Mouse (Mus musculus) heart, embryonic 14.5 days (tissue): ENCODE measurements around the gene Galnt7. TPM values are rescaled to one million over a fixed set of nuclear protein-coding genes. Genes with fewer than 3 reads are reported as not detected.

Experiments
- ATAC-seq: fragments of 200-750 bp; cut with Nextera tagmentation; 2 replicates; pipeline ENCODE4 v1.8.0; 2017; ENCODE audit warnings: low read depth, moderate TSS enrichment; ENCODE audit not compliant: insufficient number of reproducible peaks, insufficient read depth, low FRiP score
- H3K27ac ChIP-seq, 2 experiments: fragments of 200-500 bp in 1 of 2; fragments of 300-500 bp in 1 of 2; sonication (generic) in 1 of 2; replicated peaks in 1 of 2; 2 replicates each; pipeline ENCODE4 v1.5.1; 2012 to 2014; ENCODE audit warnings: low read depth in 2 of 2, low read length in 2 of 2, control low read depth in 1 of 2, mild to moderate bottlenecking in 1 of 2, mixed read lengths in 1 of 2; ENCODE audit not compliant: control insufficient read depth in 1 of 2, insufficient read depth in 1 of 2
- H3K27me3 ChIP-seq: fragments of 300-500 bp; sonication (generic); 2 replicates; pipeline ENCODE4 v1.6.1; 2014; ENCODE audit warnings: mild to moderate bottlenecking, low read length, control low read depth; ENCODE audit not compliant: control insufficient read depth, insufficient read depth
- H3K36me3 ChIP-seq: fragments of 300-500 bp; sonication (generic); 2 replicates; pipeline ENCODE4 v1.6.1; 2014; ENCODE audit warnings: mild to moderate bottlenecking, control low read depth, low read length, mixed read lengths; ENCODE audit not compliant: control insufficient read depth, insufficient read depth
- H3K4me1 ChIP-seq, 2 experiments: fragments of 200-500 bp in 1 of 2; fragments of 300-500 bp in 1 of 2; sonication (generic) in 1 of 2; 2 replicates each; pipeline ENCODE4 v1.6.1; 2012 to 2014; ENCODE audit warnings: low read length in 2 of 2, control low read depth in 1 of 2, mixed read lengths in 1 of 2; ENCODE audit not compliant: control insufficient read depth in 2 of 2, insufficient read depth in 2 of 2
- H3K4me2 ChIP-seq: fragments of 300-500 bp; sonication (generic); 2 replicates; pipeline ENCODE4 v1.6.1; 2014; ENCODE audit warnings: mild to moderate bottlenecking, low read length
- H3K4me3 ChIP-seq, 2 experiments: fragments of 200-500 bp in 1 of 2; fragments of 300-500 bp in 1 of 2; sonication (generic) in 1 of 2; 2 replicates each; pipeline ENCODE4 v1.5.1; 2012 to 2014; ENCODE audit warnings: low read length in 2 of 2, mild to moderate bottlenecking in 2 of 2, control low read depth in 1 of 2, low read depth in 1 of 2, moderate library complexity in 1 of 2; ENCODE audit not compliant: control insufficient read depth in 1 of 2, insufficient read depth in 1 of 2
- H3K9ac ChIP-seq: fragments of 300-500 bp; sonication (generic); 2 replicates; pipeline ENCODE4 v1.6.1; 2014; ENCODE audit warnings: mild to moderate bottlenecking, low read length
- H3K9me3 ChIP-seq: fragments of 300-500 bp; sonication (generic); 2 replicates; pipeline ENCODE4 v1.6.1; 2016; ENCODE audit warnings: low read length, control low read depth; ENCODE audit not compliant: control insufficient read depth
- WGBS: fragments of 180-500 bp; shearing (Covaris S2); extraction: QIAGEN DNeasy Blood & Tissue Kit; methylation state at CpG from one replicate; pipeline ENCODE4 v1.1.7; 2014; 5-methylcytosine and 5-hydroxymethylcytosine counted together
- polyA plus RNA-seq: library from polyadenylated mRNA; unstranded; fragments of >200 nt; fragmentation: Nextera tagmentation; extraction: Ambion mirVana; gene quantifications from 2 replicates; pipeline ENCODE4 v1.2.1, GENCODE M21; 2014

The Galnt7 gene
- polyA plus RNA-seq, 1 experiment from 2014 or later, result 6.1 TPM

GRCm38 (mm10) chr8:57568633-57569399, 84.0 kb downstream of the Galnt7 start:
- Histone ChIP-seq H3K9me3 (no peaks in the 10 kb centered on the region), H3K4me2 (no peak overlapping the region), H3K9ac (no peak overlapping the region), H3K36me3 (no peaks in the 10 kb centered on the region), H3K4me1 (peaks cover 6 to 12% of the 10 kb centered on the region in 2 experiments), H3K4me3 (no peak overlapping the region), H3K27me3 (no peaks in the 10 kb centered on the region), H3K27ac (no peak overlapping the region)
- ATAC-seq, result no peak
- 87% methylated on average over 18 of the region's 18 CpGs for WGBS

GRCm38 (mm10) chr8:57567998-57568397, 84.8 kb downstream of the Galnt7 start:
- WGBS, result 89% methylated on average over 7 of the region's 7 CpGs
- Histone ChIP-seq H3K9me3 (no peaks in the 10 kb centered on the region), H3K36me3 (no peaks in the 10 kb centered on the region), H3K4me3 (no peak overlapping the region), H3K4me1 (peaks cover 6 to 7% of the 10 kb centered on the region in 2 experiments), H3K27me3 (no peaks in the 10 kb centered on the region), H3K4me2 (no peak overlapping the region), H3K9ac (no peak overlapping the region), H3K27ac (no peak overlapping the region)
- no peak for ATAC-seq

GRCm38 (mm10) chr8:57565039-57565438, 87.8 kb downstream of the Galnt7 start:
- 42% methylated on average over 6 of the region's 6 CpGs for WGBS
- H3K9ac ChIP-seq, result no peak overlapping the region

GRCm38 (mm10) chr8:57563726-57564125, 89.1 kb downstream of the Galnt7 start:
- Histone ChIP-seq H3K4me2 (no peak overlapping the region), H3K9me3 (no peaks in the 10 kb centered on the region), H3K9ac (no peak overlapping the region), H3K4me1 (no peaks in the 10 kb centered on the region), H3K36me3 (no peaks in the 10 kb centered on the region), H3K4me3 (no peak overlapping the region), H3K27me3 (no peaks in the 10 kb centered on the region), H3K27ac (no peak overlapping the region)
- ATAC-seq, result no peak
- 91% methylated on average over 15 of the region's 15 CpGs for WGBS

More at GRCm38 (mm10) chr8:57565039-57565438, 87.8 kb downstream of the Galnt7 start:
- H3K4me2 ChIP-seq, result no peak overlapping the region
- H3K27me3 ChIP-seq, result no peaks in the 10 kb centered on the region
- no peaks in the 10 kb centered on the region for H3K9me3 ChIP-seq
- no peak overlapping the region for H3K4me3 ChIP-seq
- H3K4me1 ChIP-seq, result no peaks in the 10 kb centered on the region
- ATAC-seq, result no peak
- H3K36me3 ChIP-seq, result no peaks in the 10 kb centered on the region
- H3K27ac ChIP-seq, result no peak overlapping the region

- Histone ChIP-seq H3K4me3 (no peak overlapping the region), H3K4me2 (no peak overlapping the region), H3K9me3 (no peaks in the 10 kb centered on the region), H3K4me1 (no peaks in the 10 kb centered on the region), H3K27me3 (no peaks in the 10 kb centered on the region), H3K36me3 (no peaks in the 10 kb centered on the region), H3K27ac (no peak overlapping the region), H3K9ac (no peak overlapping the region)
- no peak for ATAC-seq
- WGBS, result 91% methylated on average over 3 of the region's 3 CpGs
Observed at GRCm38 (mm10) chr8:57562741-57563140, 90.1 kb downstream of the Galnt7 start.

- ATAC-seq, result no peak
- H3K27ac ChIP-seq, result no peak overlapping the region
- H3K4me1 ChIP-seq, result no peaks in the 10 kb centered on the region
- WGBS, result 77% methylated on average over 9 of the region's 9 CpGs
- no peak overlapping the region for H3K4me2 ChIP-seq
- no peak overlapping the region for H3K4me3 ChIP-seq
- H3K9me3 ChIP-seq, result no peaks in the 10 kb centered on the region
- H3K27me3 ChIP-seq, result no peaks in the 10 kb centered on the region
- H3K9ac ChIP-seq, result no peak overlapping the region
- no peaks in the 10 kb centered on the region for H3K36me3 ChIP-seq
Observed at GRCm38 (mm10) chr8:57560926-57561325, 91.9 kb downstream of the Galnt7 start.

GRCm38 (mm10) chr8:57552102-57553032, 100.5 kb downstream of the Galnt7 start:
- no peak overlapping the region for H3K9ac ChIP-seq
- H3K4me3 ChIP-seq, result no peak overlapping the region
- H3K27ac ChIP-seq, result no peak overlapping the region
- H3K36me3 ChIP-seq, result no peaks in the 10 kb centered on the region
- ATAC-seq, result no peak
- no peak overlapping the region for H3K4me2 ChIP-seq
- H3K27me3 ChIP-seq, result no peaks in the 10 kb centered on the region
- H3K9me3 ChIP-seq, result no peaks in the 10 kb centered on the region
- H3K4me1 ChIP-seq, result no peaks in the 10 kb centered on the region
- 69% methylated on average over 14 of the region's 14 CpGs for WGBS
